Mouse (Mus musculus) midbrain, embryonic 14.5 days (tissue): ENCODE results near the gene Usp36. TPM values are rescaled to one million over a fixed set of nuclear protein-coding genes. Genes with fewer than 3 reads are reported as not detected.

Experiments
- ATAC-seq: fragments of 200-750 bp; cut with Nextera tagmentation; 2 replicates; pipeline ENCODE4 v1.8.0; 2017; ENCODE audit warnings: moderate number of reproducible peaks, moderate library complexity; ENCODE audit not compliant: low FRiP score, low TSS enrichment
- DNase-seq: peaks from one replicate; pipeline ENCODE4 v3.0.0-alpha.2; 2015
- H3K27ac ChIP-seq: fragments of 300-500 bp; sonication (generic); replicated peaks from 2 replicates; pipeline ENCODE4 v1.5.1; 2014; ENCODE audit warnings: mild to moderate bottlenecking, low read depth, low read length, moderate library complexity
- H3K27me3 ChIP-seq: fragments of 300-500 bp; sonication (generic); 2 replicates; pipeline ENCODE4 v1.6.1; 2014; ENCODE audit warnings: low read length, control low read depth, mixed read lengths; ENCODE audit not compliant: control insufficient read depth, insufficient read depth
- H3K36me3 ChIP-seq: fragments of 300-500 bp; sonication (generic); 2 replicates; pipeline ENCODE4 v1.6.1; 2014; ENCODE audit warnings: low read length, control low read depth; ENCODE audit not compliant: control insufficient read depth, insufficient read depth
- H3K4me1 ChIP-seq: fragments of 300-500 bp; sonication (generic); 2 replicates; pipeline ENCODE4 v1.6.1; 2014; ENCODE audit warnings: mild to moderate bottlenecking, antibody characterized with exemption, low read length, control low read depth; ENCODE audit not compliant: control insufficient read depth, insufficient read depth
- H3K4me2 ChIP-seq: fragments of 300-500 bp; sonication (generic); 2 replicates; pipeline ENCODE4 v1.6.1; 2014; ENCODE audit warnings: mild to moderate bottlenecking, low read length, moderate library complexity
- H3K4me3 ChIP-seq: fragments of 300-500 bp; sonication (generic); replicated peaks from 2 replicates; pipeline ENCODE4 v1.5.1; 2014; ENCODE audit warnings: low read depth, low read length
- H3K9ac ChIP-seq: fragments of 300-500 bp; sonication (generic); replicated peaks from 2 replicates; pipeline ENCODE4 v1.6.1; 2014; ENCODE audit warnings: mild to moderate bottlenecking, low read length, moderate library complexity
- H3K9me3 ChIP-seq: fragments of 300-500 bp; sonication (generic); 2 replicates; pipeline ENCODE4 v1.6.1; 2016; ENCODE audit warnings: low read length, control low read depth, mixed read lengths; ENCODE audit not compliant: control insufficient read depth
- WGBS: fragments of 180-500 bp; shearing (Covaris S2); extraction: QIAGEN DNeasy Blood & Tissue Kit; methylation state at CpG from one replicate; pipeline ENCODE4 v1.1.7; 2014; 5-methylcytosine and 5-hydroxymethylcytosine counted together
- polyA plus RNA-seq: library from polyadenylated mRNA; unstranded; fragments of >200 nt; fragmentation: Nextera tagmentation; extraction: Ambion mirVana; gene quantifications from 2 replicates; pipeline ENCODE4 v1.2.1, GENCODE M21; 2014

The Usp36 gene
- polyA plus RNA-seq, 1 experiment from 2014 or later: 13.4 TPM

DNA sequence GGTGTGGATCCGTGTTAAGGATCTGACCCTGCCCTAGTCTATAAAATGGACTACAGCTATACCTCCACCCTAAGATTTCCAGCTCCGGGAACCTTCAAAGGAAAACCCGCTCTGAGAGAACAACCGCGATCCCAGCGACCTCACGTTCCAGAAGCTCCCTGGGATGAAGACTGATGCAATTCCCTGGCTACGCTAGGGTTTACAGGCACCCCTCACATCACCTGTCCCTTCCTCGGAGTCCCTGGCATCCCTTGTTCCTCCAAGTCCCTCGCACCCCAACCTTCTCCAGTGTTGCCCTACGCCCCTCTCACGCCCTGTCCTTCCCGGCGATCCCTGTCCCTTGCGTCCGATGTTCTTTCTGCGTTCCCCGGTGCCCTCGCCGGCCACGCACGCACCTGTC, 482 bp downstream of the Usp36 start:
- no peaks in the 10 kb centered on the region for H3K9me3 ChIP-seq
- H3K27me3 ChIP-seq: no peaks in the 10 kb centered on the region
- ATAC-seq (peak; percentile 14; the same call in 1 of the 2 replicates), DNase-seq (no peak)
- H3K4me3 ChIP-seq: peak overlapping the region; percentile 92
- H3K4me2 ChIP-seq: peak overlapping the region; percentile 83
- H3K36me3 ChIP-seq: peaks cover 26% of the 10 kb centered on the region
- H3K9ac ChIP-seq: peak overlapping the region; percentile 86
- peaks cover 9% of the 10 kb centered on the region for H3K4me1 ChIP-seq
- H3K27ac ChIP-seq: peak overlapping the region; percentile 80
- under 1% methylated on average over 22 of the region's 22 CpGs for WGBS

DNA sequence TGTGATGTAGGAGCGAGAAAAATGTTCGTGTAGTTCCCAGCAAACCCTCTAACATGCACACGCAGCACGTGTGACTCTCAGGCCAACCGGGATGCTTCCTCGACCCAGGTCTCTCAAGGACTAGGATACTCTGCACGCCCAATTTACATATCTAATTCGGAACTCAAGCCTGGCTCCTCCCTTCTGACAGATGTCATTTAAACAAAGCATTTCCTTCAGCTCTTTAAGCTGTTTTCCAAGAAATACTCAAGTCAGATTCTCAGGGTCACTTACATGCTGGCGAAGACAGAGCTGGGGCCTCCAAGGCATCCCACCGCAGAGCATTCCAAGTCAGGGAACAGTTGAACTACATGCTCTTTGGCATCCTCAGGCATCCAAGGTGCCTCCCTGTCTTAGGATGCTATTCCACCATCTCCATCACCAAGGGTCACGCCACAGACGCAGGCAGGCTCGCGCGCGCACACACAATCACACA, 970 bp downstream of the Usp36 start:
- Histone ChIP-seq H3K9me3 (no peaks in the 10 kb centered on the region), H3K9ac (peak overlapping the region; percentile 86), H3K4me2 (peak overlapping the region; percentile 83), H3K36me3 (peaks cover 31% of the 10 kb centered on the region), H3K4me3 (peak overlapping the region; percentile 92), H3K4me1 (peaks cover 9% of the 10 kb centered on the region), H3K27ac (peak overlapping the region; percentile 80; the same call in 1 of the 2 replicates), H3K27me3 (no peaks in the 10 kb centered on the region)
- DNase-seq: peak; percentile 11
- ATAC-seq: no peak
- under 1% methylated on average over 16 of the region's 16 CpGs for WGBS

DNA sequence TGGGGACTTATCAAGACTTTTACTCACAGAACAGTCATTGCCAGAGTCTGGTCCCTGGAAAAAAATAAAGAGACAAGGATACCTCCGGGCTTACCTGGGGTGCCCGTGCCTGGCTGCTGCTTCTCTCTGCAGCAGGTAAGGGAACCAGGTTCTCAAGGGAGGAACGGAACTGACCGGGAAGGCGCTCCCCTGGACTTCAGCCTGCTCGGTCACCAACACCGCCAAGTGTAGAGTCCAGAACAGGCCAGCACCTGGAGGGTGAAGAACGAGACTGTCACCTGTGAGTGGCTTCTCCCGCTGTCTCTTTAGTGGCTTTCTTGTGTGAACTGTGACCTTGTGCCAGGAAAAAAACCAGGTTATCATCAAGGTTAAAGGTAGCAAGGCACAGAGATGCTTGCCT, 2.5 kb downstream of the Usp36 start:
- no peak overlapping the region for H3K4me3 ChIP-seq
- H3K4me1 ChIP-seq: peaks cover 9% of the 10 kb centered on the region
- H3K4me2 ChIP-seq: no peak overlapping the region
- no peak overlapping the region for H3K9ac ChIP-seq
- H3K27me3 ChIP-seq: no peaks in the 10 kb centered on the region
- H3K9me3 ChIP-seq: no peaks in the 10 kb centered on the region
- WGBS: 96% methylated on average over 9 of the region's 9 CpGs
- H3K36me3 ChIP-seq: peaks cover 46% of the 10 kb centered on the region
- H3K27ac ChIP-seq: no peak overlapping the region
- ATAC-seq: no peak
- no peak for DNase-seq

DNA sequence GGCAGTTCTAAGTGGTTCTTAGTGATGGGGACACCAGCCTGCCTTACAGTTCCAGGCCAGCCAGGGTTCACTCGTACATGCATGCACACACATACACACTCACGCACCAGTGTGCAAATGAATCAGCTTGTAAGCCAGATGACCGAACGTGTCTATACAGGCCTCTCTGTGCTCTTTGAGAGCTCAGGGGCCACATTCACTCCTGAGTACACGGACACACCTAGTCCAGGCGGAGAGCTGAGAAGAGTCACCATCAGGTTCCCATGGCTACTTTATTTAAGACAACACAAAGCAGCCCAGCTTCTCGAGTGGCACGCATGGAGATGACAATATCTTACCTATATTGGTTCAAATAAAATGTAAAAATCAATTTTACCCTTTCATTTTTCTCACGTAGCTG, 3.6 kb downstream of the Usp36 start:
- no peak overlapping the region for H3K4me3 ChIP-seq
- H3K27me3 ChIP-seq: no peaks in the 10 kb centered on the region
- no peak overlapping the region for H3K4me2 ChIP-seq
- H3K36me3 ChIP-seq: peaks cover 57% of the 10 kb centered on the region
- peaks cover 9% of the 10 kb centered on the region for H3K4me1 ChIP-seq
- WGBS: 92% methylated on average over 9 of the region's 9 CpGs
- no peak overlapping the region for H3K9ac ChIP-seq
- no peaks in the 10 kb centered on the region for H3K9me3 ChIP-seq
- ATAC-seq: no peak
- DNase-seq: no peak
- H3K27ac ChIP-seq: no peak overlapping the region

DNA sequence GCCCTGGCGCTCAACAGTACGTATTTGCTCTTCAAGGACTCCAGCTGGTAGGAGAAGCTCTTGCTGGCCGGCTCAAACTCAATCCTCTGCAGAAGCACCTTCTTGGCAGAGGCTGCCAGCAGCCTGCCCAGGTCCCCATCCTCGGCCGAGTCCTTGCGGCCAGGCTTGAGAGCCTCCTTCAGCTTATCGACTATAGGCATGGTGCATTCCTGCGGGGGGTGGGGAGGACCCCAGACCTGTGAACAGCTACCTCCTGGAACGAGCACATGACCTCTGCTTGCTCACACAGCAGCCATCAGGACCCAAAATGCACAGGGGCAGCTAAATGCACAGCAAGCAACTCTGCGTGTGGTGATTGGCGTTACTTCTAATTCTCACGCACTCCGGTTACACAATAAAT, 4.3 kb downstream of the Usp36 start:
- H3K36me3 ChIP-seq: peaks cover 62% of the 10 kb centered on the region
- ATAC-seq: no peak

DNA sequence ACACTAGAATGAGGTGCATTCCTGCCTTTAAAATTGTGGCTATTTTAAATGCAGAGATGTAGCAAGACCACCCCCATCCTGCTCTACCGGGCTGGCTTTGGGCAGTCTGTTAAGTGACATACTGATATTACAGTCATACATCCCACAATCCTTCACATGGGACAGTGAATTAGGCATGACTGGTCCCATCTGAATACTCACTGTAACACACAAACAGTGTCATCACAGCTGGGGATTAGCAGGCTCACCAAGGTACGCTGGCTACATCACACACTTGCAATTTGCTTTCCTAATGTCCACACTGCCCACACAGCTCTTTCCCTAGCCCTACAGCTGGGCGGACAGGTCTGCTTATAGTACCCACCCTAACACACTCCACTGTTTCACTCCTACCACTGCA, 9.8 kb downstream of the Usp36 start:
- H3K4me3 ChIP-seq: no peak overlapping the region
- no peak overlapping the region for H3K9ac ChIP-seq
- 91% methylated on average over 3 of the region's 3 CpGs for WGBS
- H3K27ac ChIP-seq: no peak overlapping the region
- DNase-seq (no peak), ATAC-seq (no peak)
- peaks cover 98% of the 10 kb centered on the region for H3K36me3 ChIP-seq
- no peaks in the 10 kb centered on the region for H3K9me3 ChIP-seq
- H3K4me1 ChIP-seq: no peaks in the 10 kb centered on the region
- H3K27me3 ChIP-seq: no peaks in the 10 kb centered on the region
- H3K4me2 ChIP-seq: no peak overlapping the region

More for the DNA sequence above, 4.3 kb downstream of the Usp36 start:
- H3K9ac ChIP-seq: no peak overlapping the region
- no peaks in the 10 kb centered on the region for H3K27me3 ChIP-seq
- no peak overlapping the region for H3K27ac ChIP-seq
- no peak overlapping the region for H3K4me3 ChIP-seq
- 94% methylated on average over 13 of the region's 13 CpGs for WGBS
- H3K9me3 ChIP-seq: no peaks in the 10 kb centered on the region
- peaks cover 9% of the 10 kb centered on the region for H3K4me1 ChIP-seq
- DNase-seq: no peak
- no peak overlapping the region for H3K4me2 ChIP-seq

DNA sequence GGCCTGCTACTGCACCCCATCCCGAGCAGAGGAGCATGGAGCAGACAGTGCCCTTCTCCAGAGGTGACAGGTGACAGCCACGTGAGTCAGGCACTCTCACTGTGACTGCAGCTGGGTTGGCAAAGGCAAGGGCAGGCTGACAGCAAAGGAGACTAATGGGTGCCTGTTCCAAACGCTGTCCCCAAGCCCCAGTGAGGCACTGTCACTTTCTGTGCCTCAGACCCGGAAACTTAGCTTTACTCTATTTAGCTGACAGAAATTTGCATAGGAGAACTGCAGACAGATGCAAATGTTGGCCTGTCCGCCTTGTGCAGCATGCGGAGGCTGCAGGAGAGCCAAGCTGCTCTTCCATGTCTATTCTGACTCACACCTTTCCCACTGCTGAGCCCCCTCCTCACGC, 13.7 kb downstream of the Usp36 start:
- H3K4me2 ChIP-seq: no peak overlapping the region
- no peaks in the 10 kb centered on the region for H3K27me3 ChIP-seq
- H3K27ac ChIP-seq: no peak overlapping the region
- no peaks in the 10 kb centered on the region for H3K9me3 ChIP-seq
- no peak overlapping the region for H3K9ac ChIP-seq
- WGBS: 91% methylated on average over 7 of the region's 7 CpGs
- ATAC-seq (no peak), DNase-seq (no peak)
- no peaks in the 10 kb centered on the region for H3K4me1 ChIP-seq
- H3K36me3 ChIP-seq: peaks cover 96% of the 10 kb centered on the region
- H3K4me3 ChIP-seq: no peak overlapping the region

DNA sequence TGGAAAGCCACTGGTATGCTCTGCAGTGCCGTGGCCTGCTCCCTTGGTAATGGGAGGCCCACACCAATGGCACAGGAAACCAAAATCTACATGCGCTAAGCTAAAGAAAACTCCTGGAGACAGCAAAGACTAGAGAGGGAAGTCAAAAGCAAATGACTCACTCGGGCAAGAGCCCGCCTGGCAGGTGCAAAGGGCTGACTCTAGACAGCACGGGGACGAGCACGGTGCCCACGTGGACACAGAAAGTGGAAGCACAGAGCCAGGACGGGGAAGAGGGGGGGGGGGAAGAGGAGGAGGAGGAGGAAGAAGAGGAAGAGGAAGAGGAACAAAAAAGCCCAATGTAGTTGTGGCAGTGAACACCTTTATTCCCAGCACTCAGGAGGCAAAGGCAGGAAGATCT, 15.0 kb downstream of the Usp36 start:
- 93% methylated on average over 9 of the region's 9 CpGs for WGBS
- DNase-seq (no peak), ATAC-seq (no peak)
- Histone ChIP-seq H3K27ac (no peak overlapping the region), H3K9ac (no peak overlapping the region), H3K9me3 (no peaks in the 10 kb centered on the region), H3K36me3 (peaks cover 94% of the 10 kb centered on the region), H3K4me1 (no peaks in the 10 kb centered on the region), H3K4me2 (no peak overlapping the region), H3K27me3 (no peaks in the 10 kb centered on the region), H3K4me3 (no peak overlapping the region)

DNA sequence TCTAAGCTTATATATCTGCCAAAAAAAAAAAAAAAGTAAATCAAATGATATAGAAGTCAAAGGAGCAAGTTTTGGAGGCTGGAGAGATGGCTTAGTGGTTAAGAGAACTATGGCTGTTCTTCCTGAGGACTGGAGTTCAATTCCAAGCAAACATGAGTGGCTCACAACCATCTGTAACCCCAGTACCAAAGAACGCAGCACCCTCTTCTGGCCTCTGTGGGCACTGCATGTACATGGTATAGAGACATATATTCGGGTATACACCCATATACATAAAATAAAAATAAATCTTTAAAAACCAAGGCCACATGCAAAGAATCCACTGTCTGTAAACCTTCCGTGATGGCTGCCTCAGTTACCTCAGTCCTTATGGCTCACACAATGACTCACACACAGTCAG, 20.2 kb downstream of the Usp36 start:
- Histone ChIP-seq H3K27me3 (no peaks in the 10 kb centered on the region), H3K9me3 (no peaks in the 10 kb centered on the region), H3K27ac (no peak overlapping the region), H3K36me3 (peaks cover 94% of the 10 kb centered on the region), H3K4me2 (no peak overlapping the region), H3K4me3 (no peak overlapping the region), H3K9ac (no peak overlapping the region), H3K4me1 (no peaks in the 10 kb centered on the region)
- WGBS: 91% methylated on average over 3 of the region's 3 CpGs
- no peak for ATAC-seq
- peak; percentile 28 for DNase-seq
